Mouse (Mus musculus) heart, postnatal 0 days (tissue): Measurements from ENCODE around the gene Tmem115. TPM values are rescaled to one million over a fixed set of nuclear protein-coding genes. Genes with fewer than 3 reads are reported as not detected.

ENCODE experiments used
- ATAC-seq: fragments of 200-750 bp; cut with Nextera tagmentation; 2 replicates; pipeline ENCODE4 v1.8.0; 2017; ENCODE audit warnings: low read depth, moderate number of reproducible peaks, moderate library complexity; ENCODE audit not compliant: insufficient read depth
- DNase-seq: peaks from one replicate; pipeline ENCODE4 v3.0.0-alpha.2; 2016; ENCODE audit warnings: low spot score
- H3K27ac ChIP-seq: fragments of 300-500 bp; sonication (generic); 2 replicates; pipeline ENCODE4 v1.5.1; 2014; ENCODE audit warnings: low read depth, mild to moderate bottlenecking
- H3K27me3 ChIP-seq: fragments of 300-500 bp; sonication (generic); 2 replicates; pipeline ENCODE4 v1.6.1; 2014; ENCODE audit warnings: low read length, mixed read lengths; ENCODE audit not compliant: control insufficient read depth, insufficient read depth
- H3K36me3 ChIP-seq: fragments of 300-500 bp; sonication (generic); replicated peaks from 2 replicates; pipeline ENCODE4 v1.6.1; 2014; ENCODE audit warnings: low read length, mixed read lengths; ENCODE audit not compliant: control insufficient read depth, insufficient read depth
- H3K4me1 ChIP-seq: fragments of 300-500 bp; sonication (generic); 2 replicates; pipeline ENCODE4 v1.6.1; 2014; ENCODE audit warnings: antibody characterized with exemption; ENCODE audit not compliant: control insufficient read depth, insufficient read depth
- H3K4me2 ChIP-seq: fragments of 300-500 bp; sonication (generic); 2 replicates; pipeline ENCODE4 v1.6.1; 2014; ENCODE audit warnings: low read depth, mild to moderate bottlenecking, low read length, moderate library complexity
- H3K4me3 ChIP-seq: fragments of 300-500 bp; sonication (generic); 2 replicates; pipeline ENCODE4 v1.5.1; 2014; ENCODE audit warnings: low read depth, low read length
- H3K9ac ChIP-seq: fragments of 300-500 bp; sonication (generic); replicated peaks from 2 replicates; pipeline ENCODE4 v1.6.1; 2014; ENCODE audit warnings: low read depth, low read length, mixed read lengths
- H3K9me3 ChIP-seq: fragments of 300-500 bp; sonication (generic); replicated peaks from 2 replicates; pipeline ENCODE4 v1.6.1; 2016; ENCODE audit warnings: low read length; ENCODE audit not compliant: control insufficient read depth
- CTCF ChIP-seq: IDR thresholded peaks from 2 replicates; pipeline ENCODE4 v1.5.1; 2016; ENCODE audit warnings: antibody characterized with exemption, control low read depth, low read depth
- EP300 ChIP-seq: IDR thresholded peaks from 2 replicates; pipeline ENCODE4 v1.6.1; 2016; ENCODE audit warnings: antibody characterized with exemption, low read depth
- WGBS: fragments of 180-500 bp; shearing (Covaris S2); extraction: QIAGEN DNeasy Blood & Tissue Kit; methylation state at CpG from one replicate; pipeline ENCODE4 v1.1.7; 2014; 5-methylcytosine and 5-hydroxymethylcytosine counted together
- polyA plus RNA-seq: library from polyadenylated mRNA; unstranded; fragments of >200 nt; fragmentation: Nextera tagmentation; extraction: Ambion mirVana; gene quantifications from 2 replicates; pipeline ENCODE4 v1.2.1, GENCODE M21; 2015
- total RNA-seq: library from RNA; depleted of rRNA; stranded (reverse); fragments of >200 nt; gene quantifications from 2 replicates; pipeline ENCODE4 v1.2.3, GENCODE M21; 2014; ENCODE audit warnings: low replicate concordance

The Tmem115 gene
- total and polyA plus RNA-seq, 2 experiments from 2014 or later, result 26.7 to 33.4 TPM

- peak overlapping the region; percentile 38 for H3K4me2 ChIP-seq
- H3K4me1 ChIP-seq, result peaks cover 5% of the 10 kb centered on the region; the same call in 1 of the 2 replicates
- WGBS, result 43% methylated on average over 2 of the region's 2 CpGs
- no peaks in the 10 kb centered on the region for H3K9me3 ChIP-seq
- no peak for TF ChIP-seq EP300
- TF ChIP-seq CTCF, result no peak
- H3K27me3 ChIP-seq, result peaks cover 23% of the 10 kb centered on the region
- no peak overlapping the region for H3K4me3 ChIP-seq
- DNase-seq, result no peak
- no peak overlapping the region for H3K9ac ChIP-seq
- H3K36me3 ChIP-seq, result no peaks in the 10 kb centered on the region
- H3K27ac ChIP-seq, result no peak overlapping the region
- ATAC-seq, result no peak
Observed at GRCm38 (mm10) chr9:107522400-107522711, 11.4 kb upstream of the Tmem115 start.

GRCm38 (mm10) chr9:107526198-107527026, 7.3 kb upstream of the Tmem115 start:
- Histone ChIP-seq H3K27me3 (peaks cover 31% of the 10 kb centered on the region), H3K9ac (no peak overlapping the region), H3K4me3 (peak overlapping the region; percentile 22), H3K4me1 (peaks cover 5% of the 10 kb centered on the region; the same call in 1 of the 2 replicates), H3K27ac (no peak overlapping the region), H3K4me2 (peak overlapping the region; percentile 53), H3K36me3 (no peaks in the 10 kb centered on the region), H3K9me3 (no peaks in the 10 kb centered on the region)
- TF ChIP-seq EP300 (no peak), CTCF (0 out of 2 replicates have a peak, but pooled peaks have one; percentile 4)
- DNase-seq (no peak), ATAC-seq (peak; percentile 57)
- 17% methylated on average over 41 of the region's 44 CpGs for WGBS

GRCm38 (mm10) chr9:107534408-107535202, 860 bp downstream of the Tmem115 start:
- H3K4me1 ChIP-seq, result peaks cover 28% of the 10 kb centered on the region
- under 1% methylated on average over 40 of the region's 40 CpGs for WGBS

GRCm38 (mm10) chr9:107538231-107538630, 4.5 kb downstream of the Tmem115 start:
- Histone ChIP-seq H3K9me3 (no peaks in the 10 kb centered on the region), H3K36me3 (peaks cover 36% of the 10 kb centered on the region), H3K9ac (no peak overlapping the region), H3K27ac (no peak overlapping the region), H3K27me3 (no peaks in the 10 kb centered on the region), H3K4me2 (no peak overlapping the region), H3K4me1 (peaks cover 42% of the 10 kb centered on the region), H3K4me3 (no peak overlapping the region)
- 93% methylated on average over 7 of the region's 7 CpGs for WGBS
- ATAC-seq (no peak), DNase-seq (no peak)
- TF ChIP-seq EP300 (no peak), CTCF (no peak)

More at GRCm38 (mm10) chr9:107534408-107535202, 860 bp downstream of the Tmem115 start:
- peak; percentile 0; the same call in 1 of the 2 replicates for ATAC-seq
- Histone ChIP-seq H3K27ac (peak overlapping the region; percentile 88), H3K9ac (peak overlapping the region; percentile 80), H3K36me3 (peaks cover 31% of the 10 kb centered on the region), H3K9me3 (no peaks in the 10 kb centered on the region), H3K4me2 (peak overlapping the region; percentile 99), H3K27me3 (no peaks in the 10 kb centered on the region), H3K4me3 (peak overlapping the region; percentile 87)
- TF ChIP-seq EP300 (no peak), CTCF (no peak)
- no peak for DNase-seq

- DNase-seq, result no peak
- H3K36me3 ChIP-seq, result peaks cover 36% of the 10 kb centered on the region
- H3K9me3 ChIP-seq, result no peaks in the 10 kb centered on the region
- TF ChIP-seq EP300 (no peak), CTCF (no peak)
- no peaks in the 10 kb centered on the region for H3K27me3 ChIP-seq
- peaks cover 38% of the 10 kb centered on the region for H3K4me1 ChIP-seq
- H3K4me2 ChIP-seq, result no peak overlapping the region
- H3K9ac ChIP-seq, result no peak overlapping the region
- 87% methylated on average over 3 of the region's 3 CpGs for WGBS
- no peak for ATAC-seq
- no peak overlapping the region for H3K27ac ChIP-seq
- no peak overlapping the region for H3K4me3 ChIP-seq
Observed at GRCm38 (mm10) chr9:107538711-107539110, 5.0 kb downstream of the Tmem115 start.
